Mouse (Mus musculus): ENCODE results near the gene Il2ra. TPM values are rescaled to one million over a fixed set of nuclear protein-coding genes. Genes with fewer than 3 reads are reported as not detected.

Il2ra gene
- polyA plus RNA-seq, 1 experiment from 2014 or later: 0.04 TPM

- peak; percentile 58 for DNase-seq (ENCODE audit: low spot score)
- WGBS: 52% methylated on average over 3 of the region's 3 CpGs
- TF ChIP-seq EP300 (IDR thresholded peaks at IDR 0.05): no peak
- no peak for TF ChIP-seq CTCF (IDR thresholded peaks at IDR 0.05)
- no peaks in the 10 kb centered on the region for H3K4me1 ChIP-seq (ENCODE audit: insufficient read depth, low read depth, low read length)
- H3K4me3 ChIP-seq (ENCODE audit: low read depth, low read length): no peak overlapping the region
- H3K36me3 ChIP-seq (ENCODE audit: insufficient read depth, low read length): no peaks in the 10 kb centered on the region
- no peaks in the 10 kb centered on the region for H3K27me3 ChIP-seq (replicated peaks; ENCODE audit: insufficient read depth, low read length)
- H3K4me2 ChIP-seq (replicated peaks; ENCODE audit: low read depth, low read length): no peak overlapping the region
- H3K9ac ChIP-seq (replicated peaks; ENCODE audit: low read depth): no peak overlapping the region
- H3K27ac ChIP-seq (ENCODE audit: low read length): no peak overlapping the region
- ATAC-seq: peak; percentile 46
- H3K9me3 ChIP-seq (ENCODE audit: low read length): no peaks in the 10 kb centered on the region
Measured at GRCm38 (mm10) chr2:11713021-11713420, 70.4 kb downstream of the Il2ra start.

GRCm38 (mm10) chr2:11714535-11714934 lies 71.9 kb downstream of the Il2ra start:
- ATAC-seq (no peak), DNase-seq (ENCODE audit: low spot score) (no peak)
- Histone ChIP-seq H3K27ac (ENCODE audit: low read length) (no peak overlapping the region), H3K36me3 (ENCODE audit: insufficient read depth, low read length) (no peaks in the 10 kb centered on the region), H3K4me2 (replicated peaks; ENCODE audit: low read depth, low read length) (no peak overlapping the region), H3K4me1 (ENCODE audit: insufficient read depth, low read depth, low read length) (no peaks in the 10 kb centered on the region), H3K9ac (replicated peaks; ENCODE audit: low read depth) (no peak overlapping the region), H3K27me3 (replicated peaks; ENCODE audit: insufficient read depth, low read length) (no peaks in the 10 kb centered on the region), H3K9me3 (ENCODE audit: low read length) (no peaks in the 10 kb centered on the region), H3K4me3 (ENCODE audit: low read depth, low read length) (no peak overlapping the region)
- no peak for TF ChIP-seq CTCF (IDR thresholded peaks at IDR 0.05)
- TF ChIP-seq EP300 (IDR thresholded peaks at IDR 0.05): no peak
- WGBS: 74% methylated on average over 4 of the region's 4 CpGs

- Histone ChIP-seq H3K27me3 (replicated peaks; ENCODE audit: insufficient read depth, low read length) (no peaks in the 10 kb centered on the region), H3K27ac (ENCODE audit: low read length) (no peak overlapping the region), H3K9ac (replicated peaks; ENCODE audit: low read depth) (no peak overlapping the region), H3K4me2 (replicated peaks; ENCODE audit: low read depth, low read length) (no peak overlapping the region), H3K36me3 (ENCODE audit: insufficient read depth, low read length) (no peaks in the 10 kb centered on the region), H3K9me3 (ENCODE audit: low read length) (no peaks in the 10 kb centered on the region), H3K4me3 (ENCODE audit: low read depth, low read length) (no peak overlapping the region), H3K4me1 (ENCODE audit: insufficient read depth, low read depth, low read length) (no peaks in the 10 kb centered on the region)
- DNase-seq (ENCODE audit: low spot score): no peak
- WGBS: 83% methylated on average over 2 of the region's 2 CpGs
- TF ChIP-seq EP300 (IDR thresholded peaks at IDR 0.05): no peak
- TF ChIP-seq CTCF (IDR thresholded peaks at IDR 0.05): no peak
- no peak for ATAC-seq
Measured at GRCm38 (mm10) chr2:11718573-11718972, 76.0 kb downstream of the Il2ra start.

GRCm38 (mm10) chr2:11722564-11722963 lies 80.0 kb downstream of the Il2ra start:
- H3K4me3 ChIP-seq (ENCODE audit: low read depth, low read length): no peak overlapping the region
- H3K4me2 ChIP-seq (replicated peaks; ENCODE audit: low read depth, low read length): no peak overlapping the region
- no peaks in the 10 kb centered on the region for H3K4me1 ChIP-seq (ENCODE audit: insufficient read depth, low read depth, low read length)
- H3K36me3 ChIP-seq (ENCODE audit: insufficient read depth, low read length): no peaks in the 10 kb centered on the region
- 73% methylated on average over 9 of the region's 9 CpGs for WGBS
- no peak overlapping the region for H3K27ac ChIP-seq (ENCODE audit: low read length)
- TF ChIP-seq CTCF (IDR thresholded peaks at IDR 0.05): no peak
- TF ChIP-seq EP300 (IDR thresholded peaks at IDR 0.05): no peak
- H3K27me3 ChIP-seq (replicated peaks; ENCODE audit: insufficient read depth, low read length): no peaks in the 10 kb centered on the region
- no peak for DNase-seq (ENCODE audit: low spot score)
- no peak for ATAC-seq
- H3K9me3 ChIP-seq (ENCODE audit: low read length): no peaks in the 10 kb centered on the region
- H3K9ac ChIP-seq (replicated peaks; ENCODE audit: low read depth): no peak overlapping the region

- no peak for TF ChIP-seq CTCF (IDR thresholded peaks at IDR 0.05)
- ATAC-seq: no peak
- H3K4me1 ChIP-seq (ENCODE audit: insufficient read depth, low read depth, low read length): no peaks in the 10 kb centered on the region
- H3K27me3 ChIP-seq (replicated peaks; ENCODE audit: insufficient read depth, low read length): no peaks in the 10 kb centered on the region
- H3K36me3 ChIP-seq (ENCODE audit: insufficient read depth, low read length): no peaks in the 10 kb centered on the region
- WGBS: 92% methylated on average over 5 of the region's 5 CpGs
- no peak overlapping the region for H3K4me2 ChIP-seq (replicated peaks; ENCODE audit: low read depth, low read length)
- H3K9me3 ChIP-seq (ENCODE audit: low read length): no peaks in the 10 kb centered on the region
- no peak overlapping the region for H3K4me3 ChIP-seq (ENCODE audit: low read depth, low read length)
- H3K9ac ChIP-seq (replicated peaks; ENCODE audit: low read depth): no peak overlapping the region
- no peak overlapping the region for H3K27ac ChIP-seq (ENCODE audit: low read length)
- DNase-seq (ENCODE audit: low spot score): no peak
Measured at GRCm38 (mm10) chr2:11727574-11727973, 85.0 kb downstream of the Il2ra start.

GRCm38 (mm10) chr2:11729091-11729490 lies 86.5 kb downstream of the Il2ra start:
- Histone ChIP-seq H3K27ac (ENCODE audit: low read length) (no peak overlapping the region), H3K4me2 (replicated peaks; ENCODE audit: low read depth, low read length) (no peak overlapping the region), H3K4me3 (ENCODE audit: low read depth, low read length) (no peak overlapping the region), H3K36me3 (ENCODE audit: insufficient read depth, low read length) (no peaks in the 10 kb centered on the region), H3K9me3 (ENCODE audit: low read length) (no peaks in the 10 kb centered on the region), H3K9ac (replicated peaks; ENCODE audit: low read depth) (no peak overlapping the region), H3K27me3 (replicated peaks; ENCODE audit: insufficient read depth, low read length) (no peaks in the 10 kb centered on the region), H3K4me1 (ENCODE audit: insufficient read depth, low read depth, low read length) (no peaks in the 10 kb centered on the region)
- DNase-seq (ENCODE audit: low spot score) (no peak), ATAC-seq (no peak)
- TF ChIP-seq CTCF (IDR thresholded peaks at IDR 0.05): no peak
- TF ChIP-seq EP300 (IDR thresholded peaks at IDR 0.05): no peak
- WGBS: 55% methylated on average over 3 of the region's 3 CpGs

GRCm38 (mm10) chr2:11732978-11733377 lies 90.4 kb downstream of the Il2ra start:
- TF ChIP-seq CTCF (IDR thresholded peaks at IDR 0.05): no peak
- TF ChIP-seq EP300 (IDR thresholded peaks at IDR 0.05): no peak
- Histone ChIP-seq H3K9ac (replicated peaks; ENCODE audit: low read depth) (no peak overlapping the region), H3K36me3 (ENCODE audit: insufficient read depth, low read length) (no peaks in the 10 kb centered on the region), H3K9me3 (ENCODE audit: low read length) (no peaks in the 10 kb centered on the region), H3K27ac (ENCODE audit: low read length) (no peak overlapping the region), H3K4me1 (ENCODE audit: insufficient read depth, low read depth, low read length) (no peaks in the 10 kb centered on the region), H3K27me3 (replicated peaks; ENCODE audit: insufficient read depth, low read length) (no peaks in the 10 kb centered on the region), H3K4me3 (ENCODE audit: low read depth, low read length) (no peak overlapping the region), H3K4me2 (replicated peaks; ENCODE audit: low read depth, low read length) (no peak overlapping the region)
- DNase-seq (ENCODE audit: low spot score) (no peak), ATAC-seq (no peak)
- WGBS: 61% methylated on average over 5 of the region's 5 CpGs

Measured in lung, postnatal 0 days (tissue).